Mouse (Mus musculus) erythroblast, embryonic 14.5 days (primary cell): Measurements from ENCODE around the gene Chd3.

Source experiments
- GATA1 ChIP-seq: IDR thresholded peaks from 2 replicates; pipeline ENCODE4 v1.6.1; 2012; ENCODE audit warnings: low read length, inconsistent platforms, mixed read lengths
- TAL1 ChIP-seq: IDR thresholded peaks from 3 replicates; pipeline ENCODE4 v1.6.1; 2012; ENCODE audit warnings: low read length, inconsistent platforms, mixed read lengths

GRCm38 (mm10) chr11:69396772-69397171 lies 27.6 kb upstream of the Chd3 start:
- TF ChIP-seq GATA1 (no peak), TAL1 (no peak)
